Mouse (Mus musculus) kidney, adult 18-20 months (tissue): Measurements from ENCODE around the gene Akap6.
"Not testable (repeated sequence)": the region's sequence is repeated elsewhere in the genome, so short reads cannot be mapped to it uniquely, and the experiment has no call there.

Experiments used
- DNase-seq: peaks from one replicate; pipeline ENCODE4 v3.0.0; 2021

Akap6 gene

GRCm38 (mm10) chr12:52711857-52712640 is 12.9 kb downstream of the Akap6 start:
- DNase-seq, result no peak

- no peak for DNase-seq
Measured at GRCm38 (mm10) chr12:52718392-52718791, 19.2 kb downstream of the Akap6 start.

GRCm38 (mm10) chr12:52719232-52719631 is 20.0 kb downstream of the Akap6 start:
- DNase-seq, result no peak

GRCm38 (mm10) chr12:52719681-52720080 is 20.5 kb downstream of the Akap6 start:
- no peak for DNase-seq

GRCm38 (mm10) chr12:52724039-52724615 is 24.9 kb downstream of the Akap6 start:
- not testable (repeated sequence) for DNase-seq

GRCm38 (mm10) chr12:52726434-52727231 is 27.4 kb downstream of the Akap6 start:
- no peak for DNase-seq

- no peak for DNase-seq
Measured at GRCm38 (mm10) chr12:52729396-52729795, 30.2 kb downstream of the Akap6 start.

GRCm38 (mm10) chr12:52735161-52735560 is 36.0 kb downstream of the Akap6 start:
- not testable (repeated sequence) for DNase-seq

GRCm38 (mm10) chr12:52737151-52737550 is 38.0 kb downstream of the Akap6 start:
- no peak for DNase-seq

- no peak for DNase-seq
Measured at GRCm38 (mm10) chr12:52739326-52739725, 40.1 kb downstream of the Akap6 start.

- DNase-seq, result no peak
Measured at GRCm38 (mm10) chr12:52741801-52742200, 42.6 kb downstream of the Akap6 start.

GRCm38 (mm10) chr12:52750006-52750405 is 50.8 kb downstream of the Akap6 start:
- DNase-seq, result no peak

GRCm38 (mm10) chr12:52755649-52756048 is 56.5 kb downstream of the Akap6 start:
- no peak for DNase-seq

GRCm38 (mm10) chr12:52757881-52758280 is 58.7 kb downstream of the Akap6 start:
- no peak for DNase-seq

- DNase-seq, result no peak
Measured at GRCm38 (mm10) chr12:52764046-52764445, 64.9 kb downstream of the Akap6 start.

GRCm38 (mm10) chr12:52764810-52765209 is 65.6 kb downstream of the Akap6 start:
- no peak for DNase-seq

GRCm38 (mm10) chr12:52769561-52769960 is 70.4 kb downstream of the Akap6 start:
- DNase-seq, result no peak

- no peak for DNase-seq
Measured at GRCm38 (mm10) chr12:52771931-52772330, 72.7 kb downstream of the Akap6 start.

- no peak for DNase-seq
Measured at GRCm38 (mm10) chr12:52772494-52773280, 73.5 kb downstream of the Akap6 start.

GRCm38 (mm10) chr12:52773847-52774246 is 74.7 kb downstream of the Akap6 start:
- DNase-seq, result no peak

GRCm38 (mm10) chr12:52774382-52774781 is 75.2 kb downstream of the Akap6 start:
- DNase-seq, result no peak

GRCm38 (mm10) chr12:52780216-52780615 is 81.0 kb downstream of the Akap6 start:
- DNase-seq, result no peak

- DNase-seq, result no peak
Measured at GRCm38 (mm10) chr12:52781066-52781465, 81.9 kb downstream of the Akap6 start.
